Mouse (Mus musculus) forebrain, embryonic 14.5 days (tissue): ENCODE measurements around the gene Birc6. TPM values are rescaled to one million over a fixed set of nuclear protein-coding genes. Genes with fewer than 3 reads are reported as not detected.

Source experiments
- ATAC-seq: fragments of 200-750 bp; cut with Nextera tagmentation; 2 replicates; pipeline ENCODE4 v1.8.0; 2017; ENCODE audit warnings: mild to moderate bottlenecking, moderate library complexity
- DNase-seq: peaks from one replicate; pipeline ENCODE4 v3.0.0-alpha.2; 2015; ENCODE audit warnings: low spot score
- H3K27ac ChIP-seq: fragments of 300-500 bp; sonication (generic); 2 replicates; pipeline ENCODE4 v1.5.1; 2014; ENCODE audit warnings: low read depth, mild to moderate bottlenecking, control low read depth, low read length, moderate library complexity
- H3K27me3 ChIP-seq: fragments of 300-500 bp; sonication (generic); replicated peaks from 2 replicates; pipeline ENCODE4 v1.6.1; 2014; ENCODE audit warnings: low read length, control low read depth, mixed read lengths; ENCODE audit not compliant: control insufficient read depth, insufficient read depth
- H3K36me3 ChIP-seq: fragments of 300-500 bp; sonication (generic); 2 replicates; pipeline ENCODE4 v1.6.1; 2014; ENCODE audit warnings: low read length, control low read depth; ENCODE audit not compliant: control insufficient read depth, insufficient read depth
- H3K4me1 ChIP-seq: fragments of 300-500 bp; sonication (generic); 2 replicates; pipeline ENCODE4 v1.6.1; 2014; ENCODE audit warnings: antibody characterized with exemption, low read length, control low read depth; ENCODE audit not compliant: control insufficient read depth, insufficient read depth
- H3K4me2 ChIP-seq: fragments of 300-500 bp; sonication (generic); 2 replicates; pipeline ENCODE4 v1.6.1; 2014; ENCODE audit warnings: mild to moderate bottlenecking, control low read depth, low read length
- H3K4me3 ChIP-seq: fragments of 300-500 bp; sonication (generic); 2 replicates; pipeline ENCODE4 v1.5.1; 2014; ENCODE audit warnings: low read depth, low read length, control low read depth
- H3K9ac ChIP-seq: fragments of 300-500 bp; sonication (generic); 2 replicates; pipeline ENCODE4 v1.6.1; 2014; ENCODE audit warnings: mild to moderate bottlenecking, low read length, control low read depth, moderate library complexity
- H3K9me3 ChIP-seq: fragments of 300-500 bp; sonication (generic); replicated peaks from 2 replicates; pipeline ENCODE4 v1.6.1; 2016; ENCODE audit warnings: low read length, control low read depth, mixed read lengths; ENCODE audit not compliant: control insufficient read depth
- WGBS: fragments of 180-500 bp; shearing (Covaris S2); extraction: QIAGEN DNeasy Blood & Tissue Kit; methylation state at CpG from one replicate; pipeline ENCODE4 v1.1.7; 2014; 5-methylcytosine and 5-hydroxymethylcytosine counted together
- polyA plus RNA-seq: library from polyadenylated mRNA; unstranded; fragments of >200 nt; fragmentation: Nextera tagmentation; extraction: Ambion mirVana; gene quantifications from 2 replicates; pipeline ENCODE4 v1.2.1, GENCODE M21; 2014

Birc6 gene
- polyA plus RNA-seq, 1 experiment from 2014 or later = 63.7 TPM

DNA sequence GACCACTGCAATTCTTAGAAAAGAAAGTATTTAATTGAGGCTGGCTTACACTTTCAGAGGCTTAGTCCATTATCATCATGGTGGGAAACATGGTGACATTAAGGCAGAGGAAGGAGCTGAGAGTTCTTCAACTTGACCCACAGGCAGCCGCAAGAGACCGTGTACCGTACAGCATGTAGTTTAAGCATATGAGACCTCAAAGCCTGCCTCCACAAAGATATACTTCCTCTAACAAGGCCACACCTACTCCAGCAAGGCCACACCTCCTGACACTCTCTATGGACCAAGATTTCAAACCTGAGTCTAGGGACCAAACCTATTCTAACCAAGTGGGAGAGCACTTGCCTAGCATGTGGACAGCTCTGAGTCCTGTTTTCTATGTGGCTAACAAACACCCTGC, 19.5 kb upstream of the Birc6 start:
- H3K27me3 ChIP-seq = no peaks in the 10 kb centered on the region
- no peak overlapping the region for H3K27ac ChIP-seq
- no peaks in the 10 kb centered on the region for H3K4me1 ChIP-seq
- H3K36me3 ChIP-seq = no peaks in the 10 kb centered on the region
- no peak overlapping the region for H3K9ac ChIP-seq
- 91% methylated on average over 3 of the region's 3 CpGs for WGBS
- ATAC-seq (no peak), DNase-seq (no peak)
- no peak overlapping the region for H3K4me3 ChIP-seq
- H3K9me3 ChIP-seq = no peaks in the 10 kb centered on the region
- no peak overlapping the region for H3K4me2 ChIP-seq

DNA sequence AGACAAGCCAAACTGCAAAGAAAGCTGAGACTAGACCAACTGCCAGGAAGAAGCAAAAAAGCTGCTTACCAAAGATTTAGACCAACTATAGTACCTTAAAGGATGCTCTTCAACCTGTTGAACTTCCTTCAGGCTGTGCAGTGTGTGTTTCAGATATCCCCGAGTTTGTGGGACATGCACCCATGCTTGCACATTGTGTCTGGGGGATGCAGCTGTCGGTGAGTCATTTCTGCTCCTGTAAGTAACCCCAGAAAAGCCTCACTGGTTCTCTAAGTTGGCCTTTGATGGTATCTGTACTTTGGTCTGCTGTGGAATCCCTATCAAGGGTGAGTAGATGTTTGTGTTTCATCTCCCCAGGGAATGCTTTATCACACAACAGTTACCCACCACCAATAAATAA, 15.8 kb upstream of the Birc6 start:
- H3K36me3 ChIP-seq = no peaks in the 10 kb centered on the region
- H3K27ac ChIP-seq = no peak overlapping the region
- H3K27me3 ChIP-seq = no peaks in the 10 kb centered on the region
- no peak overlapping the region for H3K9ac ChIP-seq
- no peak overlapping the region for H3K4me3 ChIP-seq
- no peak overlapping the region for H3K4me2 ChIP-seq
- 77% methylated on average over 2 of the region's 2 CpGs for WGBS
- no peaks in the 10 kb centered on the region for H3K4me1 ChIP-seq
- DNase-seq (no peak), ATAC-seq (no peak)
- no peaks in the 10 kb centered on the region for H3K9me3 ChIP-seq

DNA sequence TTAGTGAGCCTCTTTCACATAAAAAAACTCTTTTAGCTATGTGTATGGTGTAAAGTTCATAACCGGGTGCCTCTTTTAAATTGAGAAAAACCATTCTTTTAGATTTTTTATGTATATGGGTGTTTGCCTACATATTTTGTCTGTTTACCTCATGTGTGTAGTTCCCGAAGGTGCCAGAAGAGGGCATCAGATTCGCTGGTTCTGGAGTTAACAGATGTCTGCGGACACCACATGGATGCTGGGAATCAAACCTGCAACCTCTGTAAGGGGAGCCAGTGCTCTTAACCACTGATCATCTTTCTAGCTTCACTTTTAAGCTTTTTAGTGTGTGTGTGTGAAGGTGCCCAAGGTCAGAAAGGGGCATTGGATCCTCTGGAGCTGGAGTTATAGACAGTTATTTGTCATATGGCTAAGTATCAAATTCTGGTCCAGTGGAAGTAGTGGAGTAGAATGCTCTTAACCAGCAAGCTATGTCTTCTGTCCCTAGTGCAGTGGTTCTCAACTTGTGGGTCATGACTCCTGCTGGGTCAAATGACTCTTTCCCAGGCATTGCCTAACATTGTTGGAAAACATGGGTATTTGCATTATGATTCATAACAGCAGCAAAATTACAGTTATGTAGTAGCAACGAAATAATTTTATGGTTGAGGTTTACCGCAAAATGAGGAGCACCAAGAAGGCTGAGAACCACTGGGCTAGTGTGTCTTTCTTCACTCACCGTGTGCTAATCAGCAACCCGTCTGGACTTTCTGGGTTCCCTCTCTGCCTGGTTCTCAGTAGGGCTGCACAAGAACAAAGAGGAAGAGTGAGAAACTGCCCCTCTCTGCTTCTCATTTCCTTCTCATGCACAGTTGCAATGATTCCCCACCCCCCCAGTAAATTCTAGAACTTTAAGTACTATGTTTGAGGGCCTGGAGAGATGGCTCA, 5.0 kb upstream of the Birc6 start:
- 91% methylated on average over 8 of the region's 8 CpGs for WGBS
- Histone ChIP-seq H3K27me3 (no peaks in the 10 kb centered on the region), H3K27ac (no peak overlapping the region), H3K9me3 (no peaks in the 10 kb centered on the region), H3K9ac (no peak overlapping the region), H3K36me3 (no peaks in the 10 kb centered on the region), H3K4me3 (no peak overlapping the region), H3K4me2 (no peak overlapping the region), H3K4me1 (peaks cover 6% of the 10 kb centered on the region; the same call in 1 of the 2 replicates)
- DNase-seq = no peak
- no peak for ATAC-seq

DNA sequence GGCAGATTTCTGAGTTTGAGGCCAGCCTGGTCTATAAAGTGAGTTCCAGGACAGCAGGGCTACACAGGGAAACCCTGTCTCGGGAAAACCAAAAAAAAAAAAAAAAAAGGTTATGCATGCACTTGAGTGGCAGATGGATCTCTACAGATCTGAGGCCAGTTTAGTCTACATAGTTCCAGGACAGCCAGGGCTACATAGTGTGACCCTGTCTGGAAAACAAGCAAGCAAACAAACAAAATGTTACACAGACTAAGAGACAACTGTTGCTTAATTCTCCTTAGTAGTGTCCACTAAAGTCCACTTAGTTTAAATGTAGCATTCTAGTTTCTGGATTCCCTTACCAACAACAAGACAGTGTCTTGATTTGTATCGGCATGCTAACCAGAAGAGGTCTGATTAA, 2.0 kb upstream of the Birc6 start:
- no peak overlapping the region for H3K9ac ChIP-seq
- H3K27ac ChIP-seq = no peak overlapping the region
- H3K4me3 ChIP-seq = no peak overlapping the region
- DNase-seq (no peak), ATAC-seq (no peak)
- 87% methylated on average over 2 of the region's 2 CpGs for WGBS
- H3K36me3 ChIP-seq = no peaks in the 10 kb centered on the region
- no peaks in the 10 kb centered on the region for H3K27me3 ChIP-seq
- no peaks in the 10 kb centered on the region for H3K9me3 ChIP-seq
- H3K4me2 ChIP-seq = no peak overlapping the region
- peaks cover 12% of the 10 kb centered on the region for H3K4me1 ChIP-seq

DNA sequence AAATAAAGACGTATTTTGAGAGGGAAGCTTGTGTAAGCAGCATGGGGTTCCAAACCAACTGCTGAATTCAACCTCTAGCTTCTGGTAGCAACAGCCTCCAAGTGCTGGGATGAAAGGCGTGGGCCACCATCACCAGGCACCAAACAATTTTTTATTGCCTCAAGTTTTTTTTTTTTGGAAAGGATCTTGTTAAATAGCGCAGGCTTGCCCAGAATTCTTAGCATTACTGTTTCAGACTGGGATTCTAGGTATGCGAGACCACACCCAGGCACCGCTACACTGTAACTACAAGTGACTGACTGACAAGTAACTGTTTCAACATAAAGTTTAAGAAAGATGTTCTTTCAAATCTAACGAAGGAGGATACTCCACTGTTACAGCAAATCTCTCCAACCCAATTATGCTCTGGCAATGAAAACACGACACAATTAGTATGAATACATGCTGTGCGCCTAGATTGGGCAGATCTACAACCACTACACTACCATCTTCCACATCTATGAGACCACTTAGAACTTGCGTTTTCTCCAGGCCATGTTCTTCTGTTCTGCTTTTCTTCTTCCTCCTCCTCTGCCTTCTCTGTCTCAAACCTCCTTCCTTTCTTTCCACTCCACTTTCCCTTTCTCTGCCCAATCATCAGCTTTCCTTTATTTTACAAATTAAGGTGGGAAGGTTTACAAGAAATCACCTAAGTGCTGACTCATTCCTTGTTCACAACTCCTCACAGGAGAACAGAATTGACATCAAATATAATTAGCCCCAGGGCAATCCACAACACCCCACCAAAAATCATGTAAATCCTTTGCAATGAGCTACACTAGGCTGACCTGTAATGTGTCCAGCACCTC, 1.1 kb upstream of the Birc6 start:
- Histone ChIP-seq H3K9me3 (no peaks in the 10 kb centered on the region), H3K4me1 (peaks cover 12% of the 10 kb centered on the region), H3K27me3 (no peaks in the 10 kb centered on the region), H3K36me3 (no peaks in the 10 kb centered on the region), H3K4me3 (peak overlapping the region; percentile 94), H3K27ac (peak overlapping the region; percentile 97), H3K4me2 (peak overlapping the region; percentile 63), H3K9ac (peak overlapping the region; percentile 76)
- DNase-seq (peak; percentile 4), ATAC-seq (peak; percentile 0; the same call in 1 of the 2 replicates)
- WGBS = 74% methylated on average over 9 of the region's 9 CpGs

DNA sequence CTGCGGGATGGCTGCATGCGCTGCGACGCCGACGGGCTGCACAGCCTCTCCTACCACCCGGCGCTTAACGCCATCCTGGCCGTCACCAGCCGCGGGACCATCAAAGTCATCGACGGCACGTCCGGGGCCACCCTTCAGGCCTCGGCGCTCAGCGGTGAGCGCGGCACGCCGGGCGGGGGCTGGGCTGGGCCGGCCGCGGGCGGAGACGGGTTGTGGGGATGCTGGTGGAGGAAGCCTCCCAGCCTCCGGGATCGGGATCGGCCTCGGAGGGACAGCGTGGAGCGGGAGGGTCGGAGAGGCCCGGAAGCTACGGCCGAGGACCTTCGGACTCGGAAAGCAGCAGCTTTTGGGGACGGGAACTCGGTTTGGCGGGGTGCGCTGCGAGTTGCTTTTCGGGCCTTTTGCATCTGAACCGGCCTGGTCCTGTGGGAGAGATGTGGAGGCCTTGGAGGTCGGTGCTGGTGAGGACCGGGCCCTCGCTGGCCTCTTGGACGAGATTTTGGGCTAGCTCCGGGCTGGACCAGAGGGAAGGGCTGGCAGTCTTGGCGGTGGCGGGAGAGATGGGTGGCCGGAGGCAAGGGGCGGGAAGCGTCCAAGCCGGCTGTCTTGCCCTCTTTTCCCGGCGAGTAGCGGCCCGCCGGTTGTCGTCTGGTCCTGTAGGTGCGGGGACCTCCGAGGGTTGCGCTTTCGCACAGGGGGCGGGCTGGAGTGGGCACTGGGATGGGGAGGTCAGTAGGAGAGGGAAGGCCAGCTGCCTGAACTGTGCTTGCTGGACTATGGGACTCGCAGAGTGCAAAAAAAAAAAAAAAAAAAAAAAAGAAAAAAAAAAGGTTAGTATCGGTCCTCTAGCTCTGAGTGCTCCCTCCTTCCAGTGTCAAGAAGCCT, 795 bp downstream of the Birc6 start:
- no peaks in the 10 kb centered on the region for H3K36me3 ChIP-seq
- H3K27me3 ChIP-seq = no peaks in the 10 kb centered on the region
- H3K4me2 ChIP-seq = peak overlapping the region; percentile 69
- no peaks in the 10 kb centered on the region for H3K9me3 ChIP-seq
- peak; percentile 5 for DNase-seq
- H3K9ac ChIP-seq = peak overlapping the region; percentile 94
- under 1% methylated on average over 65 of the region's 72 CpGs for WGBS
- peak overlapping the region; percentile 97 for H3K27ac ChIP-seq
- H3K4me3 ChIP-seq = peak overlapping the region; percentile 94
- peak; percentile 60; the same call in 1 of the 2 replicates for ATAC-seq
- peaks cover 12% of the 10 kb centered on the region for H3K4me1 ChIP-seq

DNA sequence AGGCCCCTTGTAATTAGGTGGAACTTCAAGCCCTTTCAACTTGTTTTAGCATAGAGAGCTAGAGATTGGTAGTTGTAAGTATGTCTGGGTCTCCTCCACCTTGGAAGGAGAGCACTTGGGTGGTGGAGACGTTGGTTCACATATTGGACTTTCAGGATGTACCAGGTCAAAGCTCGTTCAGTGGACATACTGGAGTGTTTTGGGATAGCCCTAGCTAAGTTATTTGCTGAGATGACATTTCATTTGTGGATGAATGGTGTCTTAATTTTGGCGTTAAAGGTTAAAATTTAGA, 1.4 kb downstream of the Birc6 start:
- Histone ChIP-seq H3K4me2 (peak overlapping the region; percentile 69), H3K4me1 (peaks cover 12% of the 10 kb centered on the region), H3K4me3 (peak overlapping the region; percentile 94), H3K36me3 (no peaks in the 10 kb centered on the region), H3K9me3 (no peaks in the 10 kb centered on the region), H3K27me3 (no peaks in the 10 kb centered on the region), H3K9ac (peak overlapping the region; percentile 94), H3K27ac (no peak overlapping the region; the same call in 1 of the 2 replicates)
- no peak for ATAC-seq
- 16% methylated on average over 3 of the region's 3 CpGs for WGBS
- no peak for DNase-seq

DNA sequence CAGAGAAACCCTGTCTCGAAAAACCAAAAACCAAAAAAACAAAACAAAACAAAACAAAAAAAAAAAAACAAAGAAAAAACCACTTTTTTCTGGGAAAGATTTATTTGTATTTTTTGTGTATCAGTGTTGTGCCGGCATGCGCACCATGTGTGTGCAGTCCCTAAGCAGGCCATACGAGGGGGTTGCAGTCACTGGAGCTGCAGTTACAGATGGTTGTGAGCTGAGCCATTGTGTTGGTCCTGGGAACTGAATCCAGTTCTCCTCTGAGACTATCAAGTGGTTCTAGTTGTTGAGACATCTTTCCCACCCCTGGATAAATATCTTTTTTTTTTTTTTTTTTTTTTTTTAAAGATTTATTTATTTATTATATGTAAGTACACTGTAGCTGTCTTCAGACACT, 6.9 kb downstream of the Birc6 start:
- ATAC-seq = no peak
- Histone ChIP-seq H3K9me3 (no peaks in the 10 kb centered on the region), H3K4me2 (no peak overlapping the region), H3K4me1 (peaks cover 5% of the 10 kb centered on the region), H3K27ac (no peak overlapping the region), H3K9ac (no peak overlapping the region), H3K4me3 (no peak overlapping the region), H3K36me3 (no peaks in the 10 kb centered on the region), H3K27me3 (no peaks in the 10 kb centered on the region)
- WGBS = 97% methylated on average over 4 of the region's 4 CpGs
- DNase-seq = no peak
